Mouse (Mus musculus) hindbrain, postnatal 0 days (tissue): ENCODE data around the gene Lrrn4cl. TPM values are rescaled to one million over a fixed set of nuclear protein-coding genes. Genes with fewer than 3 reads are reported as not detected.

ENCODE experiments used
- ATAC-seq: fragments of 200-750 bp; cut with Nextera tagmentation; 2 replicates; pipeline ENCODE4 v1.8.0; 2017; ENCODE audit warnings: mild to moderate bottlenecking, moderate TSS enrichment, moderate library complexity
- DNase-seq: peaks from one replicate; pipeline ENCODE4 v3.0.0-alpha.2; 2015; ENCODE audit warnings: low spot score
- H3K27ac ChIP-seq: fragments of 300-500 bp; sonication (generic); 2 replicates; pipeline ENCODE4 v1.5.1; 2014; ENCODE audit warnings: mild to moderate bottlenecking
- H3K27me3 ChIP-seq: fragments of 300-500 bp; sonication (generic); 2 replicates; pipeline ENCODE4 v1.6.1; 2014; ENCODE audit warnings: low read length, mixed read lengths; ENCODE audit not compliant: insufficient read depth
- H3K36me3 ChIP-seq: fragments of 300-500 bp; sonication (generic); 2 replicates; pipeline ENCODE4 v1.6.1; 2014; ENCODE audit warnings: low read length, mixed read lengths; ENCODE audit not compliant: insufficient read depth
- H3K4me1 ChIP-seq: fragments of 300-500 bp; sonication (generic); 2 replicates; pipeline ENCODE4 v1.6.1; 2014; ENCODE audit warnings: antibody characterized with exemption, low read length, mixed read lengths; ENCODE audit not compliant: insufficient read depth
- H3K4me2 ChIP-seq: fragments of 300-500 bp; sonication (generic); 2 replicates; pipeline ENCODE4 v1.6.1; 2014; ENCODE audit warnings: low read depth, mild to moderate bottlenecking, low read length, moderate library complexity, mixed read lengths
- H3K4me3 ChIP-seq: fragments of 300-500 bp; sonication (generic); 2 replicates; pipeline ENCODE4 v1.5.1; 2014; ENCODE audit warnings: low read length
- H3K9ac ChIP-seq: fragments of 300-500 bp; sonication (generic); replicated peaks from 2 replicates; pipeline ENCODE4 v1.6.1; 2014; ENCODE audit warnings: mild to moderate bottlenecking, low read length, moderate library complexity, mixed read lengths
- H3K9me3 ChIP-seq: fragments of 300-500 bp; sonication (generic); 2 replicates; pipeline ENCODE4 v1.6.1; 2016; ENCODE audit warnings: low read length, mixed read lengths
- CTCF ChIP-seq: IDR thresholded peaks from 2 replicates; pipeline ENCODE4 v1.5.1; 2016; ENCODE audit warnings: antibody characterized with exemption, control low read depth, low read depth
- WGBS: fragments of 180-500 bp; shearing (Covaris S2); extraction: QIAGEN DNeasy Blood & Tissue Kit; methylation state at CpG from one replicate; pipeline ENCODE4 v1.1.7; 2014; 5-methylcytosine and 5-hydroxymethylcytosine counted together
- microRNA-seq, 2 experiments: library from miRNA; unstranded; fragments of <30 nt; microRNA quantifications; one replicate each; pipeline ENCODE4; 2016
- polyA plus RNA-seq: library from polyadenylated mRNA; unstranded; fragments of >200 nt; fragmentation: Nextera tagmentation; extraction: Ambion mirVana; gene quantifications from 2 replicates; pipeline ENCODE4 v1.2.1, GENCODE M21; 2015
- total RNA-seq: library from RNA; depleted of rRNA; stranded (reverse); fragments of >200 nt; gene quantifications from 2 replicates; pipeline ENCODE4 v1.2.3, GENCODE M21; 2014; rRNA removed

Lrrn4cl gene
- total and polyA plus RNA-seq, 2 experiments from 2014 or later: 1.6 to 1.8 TPM

- no peaks in the 10 kb centered on the region for H3K9me3 ChIP-seq
- peak within 1 kb of the TSS; percentile 86 for H3K27ac ChIP-seq
- H3K4me2 ChIP-seq: peak within 1 kb of the TSS; percentile 72
- H3K36me3 ChIP-seq: peaks cover 13% of the 10 kb centered on the region; the same call in 1 of the 2 replicates
- H3K4me1 ChIP-seq: peaks cover 9% of the 10 kb centered on the region
- under 1% methylated on average over 53 of the region's 53 CpGs for WGBS
- peak; percentile 41 for TF ChIP-seq CTCF
- peak within 1 kb of the TSS; percentile 91 for H3K4me3 ChIP-seq
- no peaks in the 10 kb centered on the region for H3K27me3 ChIP-seq
- ATAC-seq (peak; percentile 99), DNase-seq (peak; percentile 99)
- H3K9ac ChIP-seq: peak within 1 kb of the TSS; percentile 94
These were observed 47.4 kb downstream of the Lrrn4cl start, which contains the start of gene Ganab for GRCm38 (mm10) chr19:8897865-8898495. Gene Ganab (plus strand): TSS chr19:8898071.

DNA sequence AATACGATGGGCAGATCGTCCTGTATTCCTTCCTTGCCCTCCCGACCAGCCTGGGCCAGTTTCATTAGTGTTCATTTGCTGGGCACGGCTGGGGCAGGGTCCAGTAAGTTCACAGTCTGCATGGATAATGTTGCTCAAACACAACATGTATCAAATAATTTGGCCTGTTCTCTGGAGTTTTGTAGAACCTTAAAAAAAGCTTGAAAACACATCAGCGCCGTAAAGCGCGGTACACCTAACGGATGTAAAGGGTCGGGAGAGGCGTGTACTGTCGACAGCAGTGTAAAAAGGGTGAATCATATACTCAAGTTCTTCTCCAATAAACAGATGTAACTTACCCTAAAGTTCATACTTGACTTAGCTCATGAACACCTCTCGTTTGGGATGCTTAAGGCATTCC, 48.0 kb downstream of the Lrrn4cl start:
- Histone ChIP-seq H3K27ac (peak overlapping the region; percentile 86), H3K9ac (peak overlapping the region; percentile 94), H3K4me1 (peaks cover 9% of the 10 kb centered on the region), H3K9me3 (no peaks in the 10 kb centered on the region), H3K27me3 (no peaks in the 10 kb centered on the region), H3K36me3 (peaks cover 18% of the 10 kb centered on the region; the same call in 1 of the 2 replicates), H3K4me2 (peak overlapping the region; percentile 72), H3K4me3 (peak overlapping the region; percentile 91)
- ATAC-seq: no peak
- WGBS: 17% methylated on average over 13 of the region's 13 CpGs
- DNase-seq: no peak
- TF ChIP-seq CTCF: no peak

DNA sequence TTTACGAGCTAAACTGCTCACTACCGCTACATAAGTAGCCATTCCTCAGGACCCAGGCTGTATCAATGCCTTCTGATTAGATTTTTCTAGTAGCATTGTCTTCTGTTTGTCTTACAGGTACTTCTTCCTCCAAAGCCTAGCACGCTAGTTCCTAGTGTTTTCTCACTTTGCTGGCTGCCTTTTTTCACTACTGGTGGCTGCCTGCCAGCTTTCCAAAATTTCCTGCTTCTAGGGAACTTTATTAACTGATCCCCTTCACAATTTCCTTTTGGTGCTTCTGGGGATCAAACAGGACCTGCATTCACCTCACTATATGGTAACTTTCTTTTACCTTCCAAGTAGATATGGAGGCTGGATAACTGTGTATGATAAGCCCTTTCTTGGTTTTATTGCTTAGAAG, 48.5 kb downstream of the Lrrn4cl start:
- H3K27me3 ChIP-seq: no peaks in the 10 kb centered on the region
- H3K9me3 ChIP-seq: no peaks in the 10 kb centered on the region
- no peak for DNase-seq
- peak overlapping the region; percentile 72 for H3K4me2 ChIP-seq
- peak overlapping the region; percentile 91 for H3K4me3 ChIP-seq
- H3K36me3 ChIP-seq: peaks cover 21% of the 10 kb centered on the region; the same call in 1 of the 2 replicates
- peaks cover 9% of the 10 kb centered on the region for H3K4me1 ChIP-seq
- 65% methylated on average over 3 of the region's 3 CpGs for WGBS
- no peak for TF ChIP-seq CTCF
- no peak overlapping the region for H3K27ac ChIP-seq
- ATAC-seq: no peak
- H3K9ac ChIP-seq: peak overlapping the region; percentile 94; the same call in 1 of the 2 replicates

- Histone ChIP-seq H3K9ac (no peak overlapping the region), H3K9me3 (no peaks in the 10 kb centered on the region), H3K36me3 (peaks cover 52% of the 10 kb centered on the region), H3K27me3 (no peaks in the 10 kb centered on the region), H3K4me1 (peaks cover 6% of the 10 kb centered on the region), H3K27ac (no peak overlapping the region), H3K4me3 (no peak overlapping the region), H3K4me2 (no peak overlapping the region)
- WGBS: 93% methylated on average over 5 of the region's 5 CpGs
- DNase-seq (no peak), ATAC-seq (no peak)
- TF ChIP-seq CTCF: no peak
These were observed 52.8 kb downstream of the Lrrn4cl start for GRCm38 (mm10) chr19:8903412-8903811.

Small RNA genes lying within 50 kb of the gene (microRNA-seq; reads per million reads assigned to microRNA genes)
- gene Mir5136: 0.18 to 0.36 reads per million in 2 experiments

Other genes starting within 250 kb of the Lrrn4cl start
Only the 30 nearest of the 33 such genes appear.
- 154 and 155 TPM in 2 replicates for gene Slc3a2, start 127.4 kb upstream of the Lrrn4cl start, total RNA-seq
- 235 and 250 TPM in 2 replicates for gene Slc3a2, start 127.4 kb upstream of the Lrrn4cl start, polyA plus RNA-seq
- gene Wdr74, start 114.9 kb upstream of the Lrrn4cl start, total RNA-seq: 46.7 and 49.7 TPM in 2 replicates
- gene Wdr74, start 114.9 kb upstream of the Lrrn4cl start, polyA plus RNA-seq: 78.7 and 79.2 TPM in 2 replicates
- not detected in 2 replicates for gene 1700092M07Rik, start 110.0 kb upstream of the Lrrn4cl start, total RNA-seq
- gene 1700092M07Rik, start 110.0 kb upstream of the Lrrn4cl start, polyA plus RNA-seq: 0.66 and 0.85 TPM in 2 replicates
- gene Stx5a, start 109.4 kb upstream of the Lrrn4cl start, total RNA-seq: 84.4 and 110 TPM in 2 replicates
- 95.3 and 104 TPM in 2 replicates for gene Stx5a, start 109.4 kb upstream of the Lrrn4cl start, polyA plus RNA-seq
- gene Nxf1, start 93.7 kb upstream of the Lrrn4cl start, total RNA-seq: 47.7 and 51.3 TPM in 2 replicates
- 88.3 and 89.5 TPM in 2 replicates for gene Nxf1, start 93.7 kb upstream of the Lrrn4cl start, polyA plus RNA-seq
- 269 and 347 TPM in 2 replicates for gene Tmem223, start 79.8 kb upstream of the Lrrn4cl start, total RNA-seq
- 233 and 258 TPM in 2 replicates for gene Tmem223, start 79.8 kb upstream of the Lrrn4cl start, polyA plus RNA-seq
- gene Tmem179b, start 76.3 kb upstream of the Lrrn4cl start, total RNA-seq: 29.5 and 31.0 TPM in 2 replicates
- gene Tmem179b, start 76.3 kb upstream of the Lrrn4cl start, polyA plus RNA-seq: 27.0 and 27.7 TPM in 2 replicates
- gene Taf6l, start 64.4 kb upstream of the Lrrn4cl start, total RNA-seq: 30.1 and 38.9 TPM in 2 replicates
- 23.3 and 25.9 TPM in 2 replicates for gene Taf6l, start 64.4 kb upstream of the Lrrn4cl start, polyA plus RNA-seq
- gene Polr2g, start 52.2 kb upstream of the Lrrn4cl start, total RNA-seq: 52.7 and 78.3 TPM in 2 replicates
- 171 and 178 TPM in 2 replicates for gene Polr2g, start 52.2 kb upstream of the Lrrn4cl start, polyA plus RNA-seq
- 5.0 and 7.5 TPM in 2 replicates for gene Zbtb3, start 48.2 kb upstream of the Lrrn4cl start, total RNA-seq
- gene Zbtb3, start 48.2 kb upstream of the Lrrn4cl start, polyA plus RNA-seq: 4.4 and 4.7 TPM in 2 replicates
- 41.0 and 55.2 TPM in 2 replicates for gene Ttc9c, start 31.4 kb upstream of the Lrrn4cl start, total RNA-seq
- 41.1 and 42.5 TPM in 2 replicates for gene Ttc9c, start 31.4 kb upstream of the Lrrn4cl start, polyA plus RNA-seq
- gene Hnrnpul2, start 30.8 kb upstream of the Lrrn4cl start, total RNA-seq: 19.7 and 20.1 TPM in 2 replicates
- 5.6 TPM in 2 replicates for gene Hnrnpul2, start 30.8 kb upstream of the Lrrn4cl start, polyA plus RNA-seq
- not detected in 2 replicates for gene AC129217.1, start 21.0 kb upstream of the Lrrn4cl start, total RNA-seq
- gene AC129217.1, start 21.0 kb upstream of the Lrrn4cl start, polyA plus RNA-seq: not detected in 2 replicates
- gene Bscl2, start 13.3 kb upstream of the Lrrn4cl start, total RNA-seq: 132 and 146 TPM in 2 replicates
- gene Bscl2, start 13.3 kb upstream of the Lrrn4cl start, polyA plus RNA-seq: 104 and 107 TPM in 2 replicates
- gene Gng3, start 11.6 kb upstream of the Lrrn4cl start, total RNA-seq: 93.2 and 99.7 TPM in 2 replicates
- gene Gng3, start 11.6 kb upstream of the Lrrn4cl start, polyA plus RNA-seq: 591 and 626 TPM in 2 replicates
- 60.8 and 67.7 TPM in 2 replicates for gene Ubxn1, start 20.7 kb downstream of the Lrrn4cl start, total RNA-seq
- gene Ubxn1, start 20.7 kb downstream of the Lrrn4cl start, polyA plus RNA-seq: 158 and 164 TPM in 2 replicates
- gene Uqcc3, start 30.2 kb downstream of the Lrrn4cl start, total RNA-seq: 17.9 and 21.1 TPM in 2 replicates
- 64.9 and 77.0 TPM in 2 replicates for gene Uqcc3, start 30.2 kb downstream of the Lrrn4cl start, polyA plus RNA-seq
- gene Lbhd1, start 33.0 kb downstream of the Lrrn4cl start, total RNA-seq: 3.3 and 5.5 TPM in 2 replicates
- gene Lbhd1, start 33.0 kb downstream of the Lrrn4cl start, polyA plus RNA-seq: 26.4 and 37.8 TPM in 2 replicates
- gene Gm49403, start 33.2 kb downstream of the Lrrn4cl start, total RNA-seq: not detected in 2 replicates
- not detected in 2 replicates for gene Gm49403, start 33.2 kb downstream of the Lrrn4cl start, polyA plus RNA-seq
- gene 1810009A15Rik, start 38.1 kb downstream of the Lrrn4cl start, total RNA-seq: 13.6 and 29.8 TPM in 2 replicates
- gene 1810009A15Rik, start 38.1 kb downstream of the Lrrn4cl start, polyA plus RNA-seq: 37.7 and 38.6 TPM in 2 replicates
- gene Gm49416, start 38.2 kb downstream of the Lrrn4cl start, total RNA-seq: 0.52 and 2.7 TPM in 2 replicates
- not detected in 2 replicates for gene Gm49416, start 38.2 kb downstream of the Lrrn4cl start, polyA plus RNA-seq
- gene Ints5, start 42.2 kb downstream of the Lrrn4cl start, total RNA-seq: 40.8 and 46.3 TPM in 2 replicates
- gene Ints5, start 42.2 kb downstream of the Lrrn4cl start, polyA plus RNA-seq: 23.2 and 23.8 TPM in 2 replicates
- gene Ganab, start 47.3 kb downstream of the Lrrn4cl start, total RNA-seq: 103 and 110 TPM in 2 replicates
- gene Ganab, start 47.3 kb downstream of the Lrrn4cl start, polyA plus RNA-seq: 55.5 and 55.6 TPM in 2 replicates
- gene B3gat3, start 69.6 kb downstream of the Lrrn4cl start, total RNA-seq: 88.7 and 97.5 TPM in 2 replicates
- 80.9 and 92.3 TPM in 2 replicates for gene B3gat3, start 69.6 kb downstream of the Lrrn4cl start, polyA plus RNA-seq
- gene Rom1, start 78.6 kb downstream of the Lrrn4cl start, total RNA-seq: 5.7 and 6.0 TPM in 2 replicates
- gene Rom1, start 78.6 kb downstream of the Lrrn4cl start, polyA plus RNA-seq: 3.5 and 4.0 TPM in 2 replicates
- 8.3 and 8.6 TPM in 2 replicates for gene Eml3, start 78.8 kb downstream of the Lrrn4cl start, total RNA-seq
- gene Eml3, start 78.8 kb downstream of the Lrrn4cl start, polyA plus RNA-seq: 11.0 and 11.8 TPM in 2 replicates
- 65.1 and 71.4 TPM in 2 replicates for gene Mta2, start 91.1 kb downstream of the Lrrn4cl start, total RNA-seq
- 75.2 and 78.8 TPM in 2 replicates for gene Mta2, start 91.1 kb downstream of the Lrrn4cl start, polyA plus RNA-seq
- 20.8 and 23.4 TPM in 2 replicates for gene Tut1, start 103.1 kb downstream of the Lrrn4cl start, total RNA-seq
- 16.0 and 16.2 TPM in 2 replicates for gene Tut1, start 103.1 kb downstream of the Lrrn4cl start, polyA plus RNA-seq
- 442 and 469 TPM in 2 replicates for gene Eef1g, start 116.3 kb downstream of the Lrrn4cl start, total RNA-seq
- 256 and 260 TPM in 2 replicates for gene Eef1g, start 116.3 kb downstream of the Lrrn4cl start, polyA plus RNA-seq
- 11.2 and 11.7 TPM in 2 replicates for gene Ahnak, start 138.5 kb downstream of the Lrrn4cl start, total RNA-seq
- gene Ahnak, start 138.5 kb downstream of the Lrrn4cl start, polyA plus RNA-seq: 5.7 and 6.1 TPM in 2 replicates